Mouse (Mus musculus): ENCODE results near the gene Cdh8. TPM values are rescaled to one million over a fixed set of nuclear protein-coding genes. Genes with fewer than 3 reads are reported as not detected.

Cdh8 gene
- polyA plus RNA-seq, 1 experiment: not detected

- H3K27ac ChIP-seq (ENCODE audit: insufficient read depth, low read depth, low read length): no peak overlapping the region
- TF ChIP-seq CTCF (IDR thresholded peaks at IDR 0.05; ENCODE audit: low read depth, low read length) (no peak), POLR2A (IDR thresholded peaks at IDR 0.05; ENCODE audit: borderline replicate concordance, low read depth, low read length) (no peak)
- H3K4me3 ChIP-seq (ENCODE audit: insufficient read depth, low read length): no peak overlapping the region
- H3K4me1 ChIP-seq (ENCODE audit: control insufficient read depth, insufficient read depth, low read length): no peaks in the 10 kb centered on the region
Observed at GRCm38 (mm10) chr8:99304184-99304583, 112.1 kb downstream of the Cdh8 start.

GRCm38 (mm10) chr8:99290201-99290600, 126.1 kb downstream of the Cdh8 start:
- H3K27ac ChIP-seq (ENCODE audit: insufficient read depth, low read depth, low read length): no peak overlapping the region
- no peaks in the 10 kb centered on the region for H3K4me1 ChIP-seq (ENCODE audit: control insufficient read depth, insufficient read depth, low read length)
- TF ChIP-seq CTCF (IDR thresholded peaks at IDR 0.05; ENCODE audit: low read depth, low read length) (no peak), POLR2A (IDR thresholded peaks at IDR 0.05; ENCODE audit: borderline replicate concordance, low read depth, low read length) (no peak)
- no peak overlapping the region for H3K4me3 ChIP-seq (ENCODE audit: insufficient read depth, low read length)

- Histone ChIP-seq H3K27ac (ENCODE audit: insufficient read depth, low read depth, low read length) (no peak overlapping the region), H3K4me1 (ENCODE audit: control insufficient read depth, insufficient read depth, low read length) (no peaks in the 10 kb centered on the region), H3K4me3 (ENCODE audit: insufficient read depth, low read length) (no peak overlapping the region)
- TF ChIP-seq POLR2A (IDR thresholded peaks at IDR 0.05; ENCODE audit: borderline replicate concordance, low read depth, low read length) (no peak), CTCF (IDR thresholded peaks at IDR 0.05; ENCODE audit: low read depth, low read length) (no peak)
Observed at GRCm38 (mm10) chr8:99285103-99285502, 131.2 kb downstream of the Cdh8 start.

GRCm38 (mm10) chr8:99280375-99280774, 135.9 kb downstream of the Cdh8 start:
- Histone ChIP-seq H3K4me3 (ENCODE audit: insufficient read depth, low read length) (no peak overlapping the region), H3K27ac (ENCODE audit: insufficient read depth, low read depth, low read length) (no peak overlapping the region), H3K4me1 (ENCODE audit: control insufficient read depth, insufficient read depth, low read length) (no peaks in the 10 kb centered on the region)
- TF ChIP-seq POLR2A (IDR thresholded peaks at IDR 0.05; ENCODE audit: borderline replicate concordance, low read depth, low read length) (no peak), CTCF (IDR thresholded peaks at IDR 0.05; ENCODE audit: low read depth, low read length) (no peak)

- no peak overlapping the region for H3K4me3 ChIP-seq (ENCODE audit: insufficient read depth, low read length)
- no peaks in the 10 kb centered on the region for H3K4me1 ChIP-seq (ENCODE audit: control insufficient read depth, insufficient read depth, low read length)
- no peak for TF ChIP-seq POLR2A (IDR thresholded peaks at IDR 0.05; ENCODE audit: borderline replicate concordance, low read depth, low read length)
- no peak for TF ChIP-seq CTCF (IDR thresholded peaks at IDR 0.05; ENCODE audit: low read depth, low read length)
Observed at GRCm38 (mm10) chr8:99267133-99267532, 149.1 kb downstream of the Cdh8 start.

GRCm38 (mm10) chr8:99234372-99234771, 181.9 kb downstream of the Cdh8 start:
- H3K4me3 ChIP-seq (ENCODE audit: insufficient read depth, low read length): no peak overlapping the region
- H3K27ac ChIP-seq (ENCODE audit: insufficient read depth, low read depth, low read length): no peak overlapping the region
- TF ChIP-seq CTCF (IDR thresholded peaks at IDR 0.05; ENCODE audit: low read depth, low read length) (no peak), POLR2A (IDR thresholded peaks at IDR 0.05; ENCODE audit: borderline replicate concordance, low read depth, low read length) (no peak)
- H3K4me1 ChIP-seq (ENCODE audit: control insufficient read depth, insufficient read depth, low read length): no peaks in the 10 kb centered on the region

More at GRCm38 (mm10) chr8:99267133-99267532, 149.1 kb downstream of the Cdh8 start:
- H3K27ac ChIP-seq (ENCODE audit: insufficient read depth, low read depth, low read length): no peak overlapping the region

GRCm38 (mm10) chr8:99223697-99224096, 192.6 kb downstream of the Cdh8 start:
- TF ChIP-seq CTCF (IDR thresholded peaks at IDR 0.05; ENCODE audit: low read depth, low read length): no peak
- no peak for TF ChIP-seq POLR2A (IDR thresholded peaks at IDR 0.05; ENCODE audit: borderline replicate concordance, low read depth, low read length)
- Histone ChIP-seq H3K4me3 (ENCODE audit: insufficient read depth, low read length) (no peak overlapping the region), H3K4me1 (ENCODE audit: control insufficient read depth, insufficient read depth, low read length) (no peaks in the 10 kb centered on the region), H3K27ac (ENCODE audit: insufficient read depth, low read depth, low read length) (no peak overlapping the region)

GRCm38 (mm10) chr8:99205194-99205593, 211.1 kb downstream of the Cdh8 start:
- Histone ChIP-seq H3K4me3 (ENCODE audit: insufficient read depth, low read length) (no peak overlapping the region), H3K4me1 (ENCODE audit: control insufficient read depth, insufficient read depth, low read length) (no peaks in the 10 kb centered on the region), H3K27ac (ENCODE audit: insufficient read depth, low read depth, low read length) (no peak overlapping the region)
- TF ChIP-seq CTCF (IDR thresholded peaks at IDR 0.05; ENCODE audit: low read depth, low read length): no peak
- TF ChIP-seq POLR2A (IDR thresholded peaks at IDR 0.05; ENCODE audit: borderline replicate concordance, low read depth, low read length): no peak

- Histone ChIP-seq H3K4me1 (ENCODE audit: control insufficient read depth, insufficient read depth, low read length) (no peaks in the 10 kb centered on the region), H3K27ac (ENCODE audit: insufficient read depth, low read depth, low read length) (no peak overlapping the region), H3K4me3 (ENCODE audit: insufficient read depth, low read length) (no peak overlapping the region)
- TF ChIP-seq POLR2A (IDR thresholded peaks at IDR 0.05; ENCODE audit: borderline replicate concordance, low read depth, low read length): no peak
- no peak for TF ChIP-seq CTCF (IDR thresholded peaks at IDR 0.05; ENCODE audit: low read depth, low read length)
Observed at GRCm38 (mm10) chr8:99190643-99191042, 225.6 kb downstream of the Cdh8 start.

GRCm38 (mm10) chr8:99186879-99187278, 229.4 kb downstream of the Cdh8 start:
- TF ChIP-seq CTCF (IDR thresholded peaks at IDR 0.05; ENCODE audit: low read depth, low read length) (no peak), POLR2A (IDR thresholded peaks at IDR 0.05; ENCODE audit: borderline replicate concordance, low read depth, low read length) (no peak)
- no peak overlapping the region for H3K4me3 ChIP-seq (ENCODE audit: insufficient read depth, low read length)
- H3K27ac ChIP-seq (ENCODE audit: insufficient read depth, low read depth, low read length): no peak overlapping the region
- H3K4me1 ChIP-seq (ENCODE audit: control insufficient read depth, insufficient read depth, low read length): no peaks in the 10 kb centered on the region

GRCm38 (mm10) chr8:99184186-99184585, 232.1 kb downstream of the Cdh8 start:
- TF ChIP-seq CTCF (IDR thresholded peaks at IDR 0.05; ENCODE audit: low read depth, low read length) (no peak), POLR2A (IDR thresholded peaks at IDR 0.05; ENCODE audit: borderline replicate concordance, low read depth, low read length) (no peak)
- Histone ChIP-seq H3K27ac (ENCODE audit: insufficient read depth, low read depth, low read length) (no peak overlapping the region), H3K4me1 (ENCODE audit: control insufficient read depth, insufficient read depth, low read length) (no peaks in the 10 kb centered on the region), H3K4me3 (ENCODE audit: insufficient read depth, low read length) (no peak overlapping the region)

Data from bone marrow macrophage, adult 2 months (primary cell).